Mouse (Mus musculus): ENCODE results near the gene Trp53bp2. TPM values are rescaled to one million over a fixed set of nuclear protein-coding genes. Genes with fewer than 3 reads are reported as not detected.

The Trp53bp2 gene
- polyA plus RNA-seq, 1 experiment = 24.4 TPM

DNA sequence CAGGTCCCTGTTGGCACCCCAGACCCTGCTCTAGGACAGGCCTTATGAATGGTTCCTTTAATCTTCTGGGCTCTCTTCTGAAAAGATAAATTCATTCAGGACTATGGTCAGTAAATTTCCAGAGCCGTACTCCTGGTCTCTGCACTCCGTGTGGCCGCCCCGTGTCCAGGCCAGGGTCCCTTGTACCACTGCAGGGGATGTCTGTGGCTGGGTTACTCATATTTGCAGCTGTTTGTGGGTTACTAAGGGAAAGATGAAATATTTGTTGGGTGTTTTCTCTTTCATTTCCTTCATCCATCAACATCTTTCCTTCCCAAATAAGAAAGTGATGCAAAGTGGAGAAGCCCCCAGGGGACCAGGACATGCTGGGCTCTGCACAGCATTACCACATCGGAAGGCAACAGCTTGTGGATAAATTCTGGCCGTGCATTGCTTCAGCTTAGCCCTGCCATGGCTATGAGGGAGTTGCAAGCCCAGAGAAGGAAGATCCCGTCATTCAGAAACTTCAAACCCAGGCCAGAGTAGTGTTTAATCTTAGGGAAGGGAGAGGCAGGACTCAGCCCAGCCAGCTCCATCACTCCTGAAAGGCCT, 92.9 kb downstream of the Trp53bp2 start:
- no peak for DNase-seq (ENCODE audit: low read depth)

- no peak for DNase-seq (ENCODE audit: low read depth)
These were observed 93.6 kb downstream of the Trp53bp2 start for GRCm38 (mm10) chr1:182502491-182503050.

GRCm38 (mm10) chr1:182503206-182503900, 94.4 kb downstream of the Trp53bp2 start:
- no peak for DNase-seq (ENCODE audit: low read depth)

DNA sequence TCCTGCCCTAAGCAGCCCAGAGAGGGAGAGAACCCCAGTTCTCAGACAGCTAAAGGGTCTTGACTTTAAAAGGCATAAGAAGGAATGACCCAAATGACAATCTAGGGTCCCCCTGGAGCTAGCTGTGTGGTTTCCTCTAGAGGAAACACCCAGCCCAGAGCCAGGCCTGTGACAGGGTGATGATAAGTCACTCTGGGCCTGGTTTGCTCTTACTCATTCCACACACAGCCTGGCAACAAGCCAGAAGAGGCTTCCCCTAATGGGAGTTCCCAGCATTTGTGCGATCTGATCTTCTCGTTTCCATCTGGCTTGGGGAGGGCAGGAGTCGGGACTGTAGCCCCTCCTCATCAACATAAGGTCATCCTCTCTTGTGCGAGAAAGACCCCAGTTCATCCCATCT, 95.3 kb downstream of the Trp53bp2 start:
- DNase-seq (ENCODE audit: low read depth) = no peak

- DNase-seq (ENCODE audit: low read depth) = no peak
These were observed 96.3 kb downstream of the Trp53bp2 start for GRCm38 (mm10) chr1:182505291-182505690.

DNA sequence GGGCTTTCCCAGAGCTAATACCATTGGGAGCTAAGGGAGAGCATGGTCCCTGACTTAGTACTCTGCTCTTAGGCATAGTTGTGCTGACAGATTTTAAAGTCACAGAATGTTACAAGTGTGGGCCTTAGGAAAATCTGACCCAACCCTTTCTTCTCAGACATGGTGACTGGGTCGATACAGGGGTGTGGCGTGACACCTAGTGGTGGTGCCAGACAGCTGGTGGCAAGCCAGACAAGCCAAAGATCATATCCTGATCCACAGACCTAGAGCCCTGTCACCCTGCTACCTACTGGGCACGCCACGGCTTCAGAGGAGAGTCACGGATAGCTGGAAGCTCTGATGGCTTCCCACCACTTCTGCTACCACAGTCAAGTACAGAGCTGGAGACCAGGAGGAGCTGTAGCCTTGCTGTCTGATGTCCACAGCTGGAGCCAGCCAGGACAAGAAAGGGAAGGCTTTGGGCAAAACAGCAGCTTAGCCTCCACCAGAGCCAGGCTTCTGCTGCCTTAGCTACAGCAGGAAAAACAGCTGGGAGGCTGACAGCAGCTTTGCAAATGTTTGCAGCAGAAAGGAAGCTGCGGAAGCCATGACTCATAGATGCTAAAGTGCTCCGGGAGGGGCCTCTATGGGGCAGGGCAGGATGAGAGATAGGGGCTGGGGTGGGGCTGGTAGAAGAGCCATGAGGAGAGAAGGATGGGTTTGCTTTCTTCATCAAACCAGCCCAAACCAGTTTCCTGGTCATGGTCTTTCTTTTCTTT, 97.4 kb downstream of the Trp53bp2 start:
- no peak for DNase-seq (ENCODE audit: low read depth)

GRCm38 (mm10) chr1:182509110-182509797, 100.3 kb downstream of the Trp53bp2 start:
- no peak for DNase-seq (ENCODE audit: low read depth)

GRCm38 (mm10) chr1:182511073-182511472, 102.1 kb downstream of the Trp53bp2 start:
- no peak for DNase-seq (ENCODE audit: low read depth)

DNA sequence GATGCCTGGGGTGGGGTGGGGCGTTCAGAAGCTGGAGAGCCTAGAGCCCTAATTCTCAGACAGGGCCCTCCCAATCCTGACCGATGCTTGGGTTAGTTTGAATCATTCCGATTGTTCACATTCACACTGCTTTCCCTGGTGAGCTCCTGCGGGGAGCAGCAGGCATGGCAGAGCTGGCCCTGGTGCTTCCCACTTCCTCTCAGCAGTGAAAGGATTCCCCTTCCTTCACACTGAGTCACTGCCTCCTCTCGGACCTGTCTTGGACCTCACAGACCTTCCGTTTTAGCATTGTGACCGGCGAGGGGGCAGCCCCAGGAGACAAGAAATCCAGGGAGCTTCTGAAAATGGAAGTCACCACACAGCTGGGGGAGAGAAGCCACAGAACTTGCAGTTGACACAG, 102.8 kb downstream of the Trp53bp2 start:
- DNase-seq (ENCODE audit: low read depth) = no peak

Other genes starting within 250 kb of the Trp53bp2 start
- not detected in 2 replicates for gene Vmn1r1, start 244.7 kb upstream of the Trp53bp2 start, polyA plus RNA-seq (2012; rRNA removed)
- gene Degs1, start 126.4 kb upstream of the Trp53bp2 start, polyA plus RNA-seq (2012; rRNA removed) = 102 and 134 TPM in 2 replicates
- 14.6 and 15.0 TPM in 2 replicates for gene Fbxo28, start 67.5 kb upstream of the Trp53bp2 start, polyA plus RNA-seq (2012; rRNA removed)
- gene Capn2, start 108.4 kb downstream of the Trp53bp2 start, polyA plus RNA-seq (2012; rRNA removed) = 54.3 and 56.7 TPM in 2 replicates
- 1.6 and 1.8 TPM in 2 replicates for gene Capn8, start 155.8 kb downstream of the Trp53bp2 start, polyA plus RNA-seq (2012; rRNA removed)